Mouse (Mus musculus) adrenal gland (tissue): ENCODE data around the gene Gfy.

Experiments used
- intact Hi-C: fragments of 180-260 bp; cut with DNase I; formaldehyde crosslinking; loops from one replicate; pipeline ENCODE4 v1.15.1; 2025

Gene Gfy

GRCm38 (mm10) chr7:45150321-45150720 lies 29.0 kb downstream of the Gfy start:
- intact Hi-C loops: no loop called here

GRCm38 (mm10) chr7:45149545-45149944 lies 29.8 kb downstream of the Gfy start:
- intact Hi-C loops: no loop called here

DNA sequence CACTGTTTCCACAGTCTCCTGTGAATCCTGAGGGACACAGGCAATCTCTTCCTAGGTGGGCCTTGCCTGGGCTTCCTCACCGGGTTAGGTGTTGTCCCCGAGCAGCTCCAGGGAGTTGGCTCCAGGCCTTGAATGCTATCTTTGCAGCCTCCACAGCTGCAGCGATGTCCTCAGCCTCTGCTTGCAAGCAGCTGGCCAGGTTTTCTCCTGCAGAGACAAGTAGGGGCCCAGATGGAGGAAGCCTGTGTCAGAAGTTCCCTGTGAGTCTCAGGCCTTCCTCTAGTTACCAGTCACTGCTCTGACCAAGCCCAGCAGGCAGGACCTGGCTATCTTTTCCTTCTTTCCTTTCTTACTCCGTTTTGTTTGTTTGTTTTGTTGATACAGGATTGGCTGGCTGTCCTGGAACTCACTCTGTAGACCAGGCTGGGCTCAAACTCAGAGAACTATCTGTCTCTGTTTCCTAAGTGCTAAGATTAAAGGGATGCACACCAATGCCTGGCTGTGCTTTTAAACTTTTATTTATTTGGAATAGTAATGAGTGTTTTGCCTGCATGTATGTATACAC lies 30.8 kb downstream of the Gfy start:
- intact Hi-C loops: no loop called here

- intact Hi-C loops: no loop called here
These were observed 31.5 kb downstream of the Gfy start for GRCm38 (mm10) chr7:45147899-45148298.

GRCm38 (mm10) chr7:45147267-45147666 lies 32.1 kb downstream of the Gfy start:
- intact Hi-C loops: no loop called here

DNA sequence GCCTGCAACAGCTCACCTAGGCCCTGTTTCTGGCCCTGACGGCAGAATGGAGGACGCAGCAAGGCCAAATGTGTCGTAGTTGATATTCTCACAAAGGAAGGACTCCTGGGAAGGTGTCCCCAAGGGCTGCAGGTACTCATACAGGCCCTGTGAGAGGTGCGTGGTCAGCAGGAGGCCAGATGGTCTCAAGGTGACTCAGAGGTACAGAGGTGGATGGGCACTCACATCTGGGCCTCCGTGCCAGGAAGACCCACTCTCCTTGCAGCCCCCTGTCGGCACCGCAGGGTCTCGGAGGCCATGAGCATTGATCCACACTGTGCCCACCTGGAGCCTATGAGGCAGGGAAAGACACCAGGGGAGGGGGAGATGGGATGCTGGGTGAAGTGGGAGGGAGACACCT lies 33.9 kb downstream of the Gfy start:
- intact Hi-C loops: no loop called here

- intact Hi-C loops: no loop called here
These were observed 34.8 kb downstream of the Gfy start for GRCm38 (mm10) chr7:45144368-45145174.

GRCm38 (mm10) chr7:45141914-45142313 lies 37.5 kb downstream of the Gfy start:
- intact Hi-C loops: no loop called here

DNA sequence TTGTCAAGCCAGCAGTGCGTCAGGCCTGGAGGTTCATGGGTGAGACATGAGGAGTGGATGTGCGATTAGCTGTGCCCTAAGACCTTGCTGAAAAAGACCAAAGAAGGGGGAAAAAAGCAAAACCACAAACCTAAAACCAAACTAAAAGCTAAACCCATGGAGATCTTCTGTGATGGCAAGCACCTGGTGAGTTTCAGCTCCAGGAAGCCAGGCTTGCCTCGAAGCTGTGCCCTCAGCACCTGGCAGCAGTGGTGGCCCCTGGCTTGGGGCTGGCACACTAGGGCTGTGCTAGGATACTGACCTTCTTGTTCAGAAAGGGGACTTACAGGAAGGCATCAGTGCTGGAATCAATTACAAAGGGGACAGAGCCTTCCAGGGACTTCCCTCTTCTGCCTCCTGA lies 38.0 kb downstream of the Gfy start:
- intact Hi-C loops: no loop called here

DNA sequence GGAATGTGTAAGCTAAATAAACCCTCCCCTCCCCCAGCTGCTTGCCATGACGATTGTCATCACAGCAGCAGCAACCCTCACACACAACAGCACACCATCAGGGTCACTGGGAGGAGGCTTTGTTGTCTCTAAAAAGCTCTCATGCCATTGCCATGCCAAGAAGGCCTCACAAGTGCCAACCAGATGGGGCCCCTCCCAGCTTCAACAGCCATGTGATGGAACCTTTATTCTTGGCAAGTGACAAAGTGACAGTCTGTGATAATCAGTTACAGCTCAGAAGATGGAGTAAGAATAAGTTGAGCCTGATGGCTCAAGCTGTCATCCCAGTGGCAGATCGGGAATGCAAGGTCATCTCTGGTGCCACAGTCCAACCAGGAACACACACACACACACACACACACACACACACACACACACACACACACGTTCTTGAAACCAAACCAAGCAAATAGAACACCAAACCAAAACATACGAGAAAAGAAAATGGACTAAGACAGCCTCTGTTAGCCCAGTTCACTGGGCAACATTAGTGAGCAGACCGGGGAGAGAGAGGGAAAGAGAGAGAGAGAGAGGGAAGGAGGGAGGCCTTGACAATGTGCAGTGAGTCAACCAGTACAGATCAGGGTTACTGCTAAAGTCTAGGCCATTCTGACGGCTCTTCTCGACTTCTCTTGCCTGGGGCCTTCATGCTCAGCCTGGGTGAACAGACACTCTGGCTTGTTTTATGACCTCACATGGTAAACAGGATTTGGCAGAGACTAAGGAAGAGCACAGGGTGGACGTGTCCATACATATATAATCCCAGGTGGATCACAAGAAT lies 39.3 kb downstream of the Gfy start:
- intact Hi-C loops: no loop called here

- intact Hi-C loops: no loop called here
These were observed 41.0 kb downstream of the Gfy start for GRCm38 (mm10) chr7:45138403-45138802.

GRCm38 (mm10) chr7:45137171-45138006 lies 42.0 kb downstream of the Gfy start:
- intact Hi-C loops: no loop called here

- intact Hi-C loops: loop anchor here (1.0 kb wide), 1 partner anchor 56 kb away; no protein-coding TSS in a partner anchor
These were observed 43.3 kb downstream of the Gfy start, which contains the start of the genes Gm45713 and Flt3l for GRCm38 (mm10) chr7:45135993-45136567. Gene Gm45713, minus strand, starts transcription at chr7:45136231. Gene Flt3l, minus strand, starts transcription at chr7:45136432.

DNA sequence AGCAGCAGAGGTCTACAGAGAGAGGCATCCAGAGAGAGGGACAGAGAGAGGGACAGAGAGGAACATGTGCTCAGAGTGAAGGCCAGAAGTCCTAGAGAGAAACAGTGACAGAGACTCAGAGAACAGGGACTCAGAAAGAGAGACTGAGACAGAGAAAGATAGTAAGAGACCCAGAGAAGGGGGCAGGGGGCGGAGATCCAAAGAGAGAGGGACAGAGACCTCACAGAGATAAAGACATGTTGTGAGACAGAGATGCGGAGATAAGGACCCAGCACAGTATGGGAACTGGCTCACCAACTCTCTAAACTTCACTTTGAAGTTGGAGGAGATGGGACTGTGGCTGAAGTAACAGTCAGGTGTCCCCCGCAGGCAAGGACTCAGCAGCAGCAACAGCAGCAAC lies 44.0 kb downstream of the Gfy start:
- intact Hi-C loops: no loop called here

GRCm38 (mm10) chr7:45134544-45135026 lies 44.8 kb downstream of the Gfy start:
- intact Hi-C loops: no loop called here

- intact Hi-C loops: no loop called here
These were observed 45.8 kb downstream of the Gfy start for GRCm38 (mm10) chr7:45133446-45134159.

- intact Hi-C loops: no loop called here
These were observed 47.5 kb downstream of the Gfy start for GRCm38 (mm10) chr7:45131850-45132249.

DNA sequence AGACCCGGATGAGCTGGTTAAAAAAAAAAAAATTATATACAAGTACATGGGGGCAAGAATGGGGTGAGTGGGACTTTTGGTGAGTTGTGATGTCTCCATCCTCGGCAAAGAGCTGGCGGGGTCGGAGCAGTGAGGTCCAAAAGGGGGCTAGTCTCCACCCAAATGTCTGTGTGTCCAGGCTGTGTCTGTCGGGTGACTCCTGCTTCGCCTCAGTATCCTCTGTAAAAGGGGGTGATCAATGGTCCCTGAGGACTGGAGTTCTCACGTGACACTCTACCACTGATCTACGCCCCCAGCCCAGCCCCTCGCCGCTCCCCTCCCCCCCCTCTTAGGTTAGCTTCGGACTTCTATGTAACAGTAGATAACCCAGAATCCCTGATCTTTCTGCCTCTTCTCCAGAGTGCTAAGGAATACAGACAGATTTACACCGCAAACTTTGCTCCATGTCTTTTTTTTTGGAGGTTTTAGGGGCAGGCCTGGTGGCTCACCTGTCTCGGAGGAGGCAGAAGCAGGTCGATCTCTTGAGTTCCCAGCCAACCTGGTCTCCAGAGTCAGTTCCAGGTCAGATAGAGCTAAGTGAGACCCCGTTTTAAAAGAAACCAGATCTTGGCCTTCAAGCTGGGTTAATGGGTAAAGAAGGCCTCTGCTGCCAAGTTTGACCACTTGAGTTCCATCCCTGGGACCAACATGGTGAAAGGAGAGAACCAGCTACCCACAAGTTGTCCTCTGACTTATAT lies 49.4 kb downstream of the Gfy start:
- intact Hi-C loops: no loop called here

DNA sequence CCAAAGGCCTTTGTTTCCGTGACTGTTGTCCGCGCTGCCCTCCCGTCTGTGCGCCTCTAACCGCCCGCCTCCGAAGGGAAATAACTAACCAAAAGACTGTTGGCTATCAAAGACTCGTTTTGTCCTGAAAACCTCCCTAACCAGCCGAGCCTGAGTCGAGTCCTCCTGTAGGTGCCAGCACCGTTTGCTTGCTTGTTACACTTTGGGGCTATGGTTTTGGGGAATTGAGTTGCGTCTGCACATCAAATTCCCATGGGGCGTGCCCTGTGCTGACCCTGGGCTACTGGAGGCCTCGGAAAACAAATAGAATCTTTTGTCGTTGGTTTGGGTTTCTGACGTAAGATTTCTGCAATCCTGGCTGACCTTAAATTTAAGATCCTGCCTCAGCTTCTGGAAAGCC lies 50.1 kb downstream of the Gfy start:
- intact Hi-C loops: no loop called here
